Mouse (Mus musculus): Measurements from ENCODE around the gene Ubash3b. TPM values are rescaled to one million over a fixed set of nuclear protein-coding genes. Genes with fewer than 3 reads are reported as not detected.

Ubash3b gene
- polyA plus RNA-seq, 1 experiment from 2014 or later = 27.6 TPM

DNA sequence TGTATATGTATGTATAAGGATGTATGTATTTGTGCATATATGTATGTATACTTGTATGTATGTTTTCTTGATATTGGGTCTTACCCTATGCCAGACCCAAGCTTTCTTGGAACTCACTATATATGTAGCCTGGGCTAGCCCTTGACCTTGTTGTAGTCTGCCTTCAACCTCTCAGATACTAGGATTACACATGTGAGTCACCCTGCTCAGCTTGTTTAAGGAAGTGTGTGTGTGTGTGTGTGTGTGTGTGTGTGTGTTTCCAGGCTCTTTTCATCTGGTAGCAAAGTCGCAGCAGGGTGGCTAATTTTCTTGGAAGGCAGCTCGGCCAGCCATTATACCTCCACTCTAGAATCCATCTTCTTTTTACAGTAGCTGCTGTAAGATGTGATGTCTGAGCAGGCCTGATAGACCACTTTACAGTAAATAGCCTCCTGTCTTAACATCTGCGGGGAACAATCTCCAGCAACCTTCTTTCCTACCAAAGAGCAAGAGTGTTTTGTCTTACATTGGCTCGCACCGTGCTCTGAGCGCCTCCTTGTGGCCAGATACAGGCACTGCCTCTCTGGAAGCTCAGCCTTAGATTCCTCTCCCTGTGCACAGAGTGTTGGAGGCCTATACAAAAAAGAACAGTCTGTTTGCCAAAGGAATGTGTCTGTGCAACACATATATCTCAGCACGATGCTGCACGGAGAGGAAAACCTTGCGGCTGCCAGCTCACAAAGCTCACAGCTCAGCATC is 29.4 kb upstream of the Ubash3b start:
- Histone ChIP-seq H3K4me2 (replicated peaks) (no peak overlapping the region), H3K36me3 (replicated peaks; ENCODE audit: control insufficient read depth, insufficient read depth) (no peaks in the 10 kb centered on the region), H3K27ac (peak overlapping the region; percentile 34; the same call in 1 of the 2 replicates), H3K27me3 (ENCODE audit: control insufficient read depth, insufficient read depth, low read length) (no peaks in the 10 kb centered on the region), H3K9ac (no peak overlapping the region; the same call in 1 of the 2 replicates), H3K4me3 (replicated peaks; ENCODE audit: low read length) (no peak overlapping the region), H3K9me3 (ENCODE audit: control insufficient read depth, low read length) (no peaks in the 10 kb centered on the region), H3K4me1 (replicated peaks; ENCODE audit: control insufficient read depth, insufficient read depth, low read length) (no peaks in the 10 kb centered on the region; the same call in 1 of the 2 replicates)
- DNase-seq (ENCODE audit: low spot score) (peak; percentile 94), ATAC-seq (ENCODE audit: low FRiP score) (peak; percentile 88)
- WGBS = 16% methylated on average over 9 of the region's 9 CpGs

DNA sequence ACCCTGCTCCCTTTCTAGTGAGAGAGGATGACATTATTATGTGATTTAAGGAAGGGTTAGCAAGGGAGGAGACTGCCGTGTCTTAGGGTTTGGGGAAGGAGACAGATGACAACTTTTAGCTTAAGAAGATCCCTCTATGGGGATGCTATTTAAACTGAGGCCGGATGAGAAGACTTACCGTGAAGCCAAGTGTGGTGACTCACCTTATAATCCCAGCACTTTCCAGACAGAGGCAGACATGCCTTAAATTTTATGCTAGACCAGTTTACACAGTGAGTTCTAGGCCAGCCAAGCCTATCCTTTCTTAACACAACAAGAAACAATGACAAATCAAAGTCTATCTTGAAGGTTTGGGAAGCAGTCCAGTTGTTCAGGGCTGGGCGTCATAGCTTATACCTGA is 26.4 kb upstream of the Ubash3b start:
- H3K4me1 ChIP-seq (replicated peaks; ENCODE audit: control insufficient read depth, insufficient read depth, low read length) = no peaks in the 10 kb centered on the region; the same call in 1 of the 2 replicates
- no peak overlapping the region for H3K4me2 ChIP-seq (replicated peaks)
- no peaks in the 10 kb centered on the region for H3K27me3 ChIP-seq (ENCODE audit: control insufficient read depth, insufficient read depth, low read length)
- H3K27ac ChIP-seq = no peak overlapping the region
- no peak overlapping the region for H3K9ac ChIP-seq
- DNase-seq (ENCODE audit: low spot score) (no peak), ATAC-seq (ENCODE audit: low FRiP score) (no peak)
- H3K36me3 ChIP-seq (replicated peaks; ENCODE audit: control insufficient read depth, insufficient read depth) = no peaks in the 10 kb centered on the region
- H3K4me3 ChIP-seq (replicated peaks; ENCODE audit: low read length) = no peak overlapping the region
- H3K9me3 ChIP-seq (ENCODE audit: control insufficient read depth, low read length) = no peaks in the 10 kb centered on the region
- 95% methylated on average over 4 of the region's 4 CpGs for WGBS

DNA sequence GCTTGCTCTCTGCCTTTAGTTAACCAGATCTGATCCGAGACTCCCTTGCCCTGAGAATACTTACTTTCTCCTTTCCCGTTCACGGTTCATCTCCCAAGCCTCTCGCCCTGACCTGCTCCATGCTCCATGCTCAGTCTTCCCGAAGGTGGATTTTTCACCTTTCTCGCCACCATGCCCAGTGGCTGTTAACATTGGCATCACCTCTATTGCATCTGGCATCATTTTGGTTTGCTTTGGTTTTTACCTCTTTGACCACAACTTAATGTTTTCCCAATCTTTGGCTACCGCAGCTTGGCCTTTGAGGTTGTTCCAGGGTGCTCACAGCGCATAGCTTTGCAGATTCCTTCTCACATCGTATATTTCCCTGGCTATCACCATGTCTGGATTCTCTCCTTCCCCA is 26.0 kb upstream of the Ubash3b start:
- Histone ChIP-seq H3K9me3 (ENCODE audit: control insufficient read depth, low read length) (no peaks in the 10 kb centered on the region), H3K36me3 (replicated peaks; ENCODE audit: control insufficient read depth, insufficient read depth) (no peaks in the 10 kb centered on the region), H3K4me3 (replicated peaks; ENCODE audit: low read length) (no peak overlapping the region), H3K27me3 (ENCODE audit: control insufficient read depth, insufficient read depth, low read length) (no peaks in the 10 kb centered on the region), H3K4me2 (replicated peaks) (no peak overlapping the region), H3K9ac (no peak overlapping the region), H3K27ac (no peak overlapping the region), H3K4me1 (replicated peaks; ENCODE audit: control insufficient read depth, insufficient read depth, low read length) (no peaks in the 10 kb centered on the region; the same call in 1 of the 2 replicates)
- ATAC-seq (ENCODE audit: low FRiP score) (no peak), DNase-seq (ENCODE audit: low spot score) (no peak)
- 90% methylated on average over 9 of the region's 9 CpGs for WGBS

DNA sequence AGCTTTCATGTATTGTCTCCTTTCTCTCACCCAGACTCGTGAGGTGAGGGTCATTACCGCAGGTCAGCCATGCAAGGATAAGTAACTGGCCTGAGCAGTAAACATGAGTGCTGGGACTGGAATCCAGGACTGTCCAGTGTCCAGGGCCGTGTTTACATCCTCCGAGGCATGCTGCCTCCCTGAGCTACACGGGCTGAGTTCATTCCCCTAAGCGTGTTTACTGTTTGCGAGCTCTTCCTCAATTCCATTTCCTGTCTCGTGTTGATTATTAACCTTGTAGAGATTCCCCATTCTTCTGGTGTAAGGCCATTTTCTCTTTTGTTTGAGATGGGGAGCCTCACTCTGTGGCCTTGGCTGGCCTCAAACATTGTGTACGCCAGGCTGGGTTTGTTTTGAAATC is 23.8 kb upstream of the Ubash3b start:
- Histone ChIP-seq H3K9ac (no peak overlapping the region), H3K36me3 (replicated peaks; ENCODE audit: control insufficient read depth, insufficient read depth) (no peaks in the 10 kb centered on the region), H3K4me3 (replicated peaks; ENCODE audit: low read length) (no peak overlapping the region), H3K4me2 (replicated peaks) (no peak overlapping the region), H3K27me3 (ENCODE audit: control insufficient read depth, insufficient read depth, low read length) (no peaks in the 10 kb centered on the region), H3K4me1 (replicated peaks; ENCODE audit: control insufficient read depth, insufficient read depth, low read length) (no peaks in the 10 kb centered on the region), H3K27ac (no peak overlapping the region), H3K9me3 (ENCODE audit: control insufficient read depth, low read length) (no peaks in the 10 kb centered on the region)
- 66% methylated on average over 9 of the region's 9 CpGs for WGBS
- no peak for DNase-seq (ENCODE audit: low spot score)
- no peak for ATAC-seq (ENCODE audit: low FRiP score)

GRCm38 (mm10) chr9:41182550-41182949 is 21.1 kb upstream of the Ubash3b start:
- ATAC-seq (ENCODE audit: low FRiP score) (peak; percentile 80), DNase-seq (ENCODE audit: low spot score) (peak; percentile 60)
- Histone ChIP-seq H3K4me1 (replicated peaks; ENCODE audit: control insufficient read depth, insufficient read depth, low read length) (no peaks in the 10 kb centered on the region), H3K36me3 (replicated peaks; ENCODE audit: control insufficient read depth, insufficient read depth) (no peaks in the 10 kb centered on the region), H3K4me2 (replicated peaks) (no peak overlapping the region), H3K27me3 (ENCODE audit: control insufficient read depth, insufficient read depth, low read length) (no peaks in the 10 kb centered on the region), H3K4me3 (replicated peaks; ENCODE audit: low read length) (no peak overlapping the region), H3K27ac (no peak overlapping the region), H3K9me3 (ENCODE audit: control insufficient read depth, low read length) (no peaks in the 10 kb centered on the region), H3K9ac (no peak overlapping the region)

GRCm38 (mm10) chr9:41181803-41182202 is 20.3 kb upstream of the Ubash3b start:
- Histone ChIP-seq H3K27me3 (ENCODE audit: control insufficient read depth, insufficient read depth, low read length) (no peaks in the 10 kb centered on the region), H3K9ac (no peak overlapping the region), H3K4me1 (replicated peaks; ENCODE audit: control insufficient read depth, insufficient read depth, low read length) (no peaks in the 10 kb centered on the region), H3K4me3 (replicated peaks; ENCODE audit: low read length) (no peak overlapping the region), H3K9me3 (ENCODE audit: control insufficient read depth, low read length) (no peaks in the 10 kb centered on the region), H3K27ac (no peak overlapping the region), H3K4me2 (replicated peaks) (no peak overlapping the region), H3K36me3 (replicated peaks; ENCODE audit: control insufficient read depth, insufficient read depth) (no peaks in the 10 kb centered on the region)
- ATAC-seq (ENCODE audit: low FRiP score) = no peak
- DNase-seq (ENCODE audit: low spot score) = no peak
- WGBS = 78% methylated on average over 8 of the region's 8 CpGs

DNA sequence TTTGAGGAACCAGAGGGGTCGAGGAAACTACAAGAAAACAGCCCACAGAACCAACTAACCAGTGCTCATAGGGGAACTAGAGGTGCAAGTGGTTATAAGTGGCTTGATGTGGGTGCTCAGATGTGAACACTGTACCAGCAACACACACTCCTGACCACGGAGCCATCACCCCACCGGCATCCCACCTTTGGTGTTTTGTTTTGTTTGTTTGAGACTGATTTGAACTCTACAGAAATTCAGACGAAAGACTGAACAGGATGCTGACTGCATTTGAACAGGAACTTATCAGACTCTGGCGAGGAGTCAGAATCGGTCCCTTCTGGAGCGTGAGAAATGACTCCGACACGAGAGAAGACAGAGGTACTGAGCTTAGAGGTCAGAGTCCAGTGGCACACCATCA is 19.9 kb upstream of the Ubash3b start:
- no peaks in the 10 kb centered on the region for H3K27me3 ChIP-seq (ENCODE audit: control insufficient read depth, insufficient read depth, low read length)
- DNase-seq (ENCODE audit: low spot score) = no peak
- 90% methylated on average over 9 of the region's 9 CpGs for WGBS

DNA sequence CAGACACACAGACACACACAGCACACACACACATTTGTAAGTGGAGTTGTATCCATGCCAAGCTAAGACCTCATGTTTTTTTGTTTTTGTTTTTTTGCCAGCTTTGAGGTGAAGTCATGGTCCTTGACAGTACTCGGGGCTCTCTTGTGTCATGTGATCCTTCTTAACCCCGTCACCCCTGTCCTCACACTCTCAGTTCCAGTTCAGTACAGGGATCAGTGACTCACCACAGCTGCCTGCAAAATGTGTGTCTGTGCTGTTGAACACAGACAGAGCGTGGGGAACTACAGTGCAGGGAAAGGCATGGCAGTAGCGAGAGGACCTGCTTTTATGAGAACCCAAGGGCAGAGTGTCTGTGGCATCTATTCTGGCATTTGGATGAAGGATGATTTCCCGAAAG is 17.6 kb upstream of the Ubash3b start:
- DNase-seq (ENCODE audit: low spot score) (no peak), ATAC-seq (ENCODE audit: low FRiP score) (no peak)
- Histone ChIP-seq H3K4me1 (replicated peaks; ENCODE audit: control insufficient read depth, insufficient read depth, low read length) (no peaks in the 10 kb centered on the region), H3K27me3 (ENCODE audit: control insufficient read depth, insufficient read depth, low read length) (no peaks in the 10 kb centered on the region), H3K9ac (no peak overlapping the region), H3K4me3 (replicated peaks; ENCODE audit: low read length) (no peak overlapping the region), H3K36me3 (replicated peaks; ENCODE audit: control insufficient read depth, insufficient read depth) (no peaks in the 10 kb centered on the region), H3K4me2 (replicated peaks) (no peak overlapping the region), H3K9me3 (ENCODE audit: control insufficient read depth, low read length) (no peaks in the 10 kb centered on the region), H3K27ac (no peak overlapping the region)
- WGBS = 88% methylated on average over 5 of the region's 5 CpGs

More for the DNA sequence above, 19.9 kb upstream of the Ubash3b start:
- no peak for ATAC-seq (ENCODE audit: low FRiP score)
- no peak overlapping the region for H3K27ac ChIP-seq
- no peaks in the 10 kb centered on the region for H3K4me1 ChIP-seq (replicated peaks; ENCODE audit: control insufficient read depth, insufficient read depth, low read length)
- H3K4me2 ChIP-seq (replicated peaks) = no peak overlapping the region
- H3K9me3 ChIP-seq (ENCODE audit: control insufficient read depth, low read length) = no peaks in the 10 kb centered on the region
- no peak overlapping the region for H3K4me3 ChIP-seq (replicated peaks; ENCODE audit: low read length)
- H3K9ac ChIP-seq = no peak overlapping the region
- H3K36me3 ChIP-seq (replicated peaks; ENCODE audit: control insufficient read depth, insufficient read depth) = no peaks in the 10 kb centered on the region

DNA sequence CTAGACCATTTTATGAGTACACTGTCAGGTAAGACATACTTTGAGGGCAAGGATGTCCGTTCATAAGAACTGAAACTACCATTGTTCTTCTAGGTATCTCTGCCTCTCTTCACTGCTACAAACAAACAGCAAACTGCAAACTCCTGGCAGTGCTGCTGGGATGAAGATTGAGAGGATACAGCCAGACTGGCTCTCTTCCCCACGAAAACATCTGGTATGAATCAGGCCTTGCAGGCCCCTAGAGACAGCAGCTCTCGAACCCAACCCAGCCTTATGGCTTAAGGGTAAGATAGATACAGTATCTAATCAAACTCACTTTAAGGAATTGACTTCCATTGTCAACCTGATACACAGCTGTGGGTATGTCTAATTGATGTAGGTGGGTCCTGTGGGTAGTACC is 11.7 kb upstream of the Ubash3b start:
- DNase-seq (ENCODE audit: low spot score) (no peak), ATAC-seq (ENCODE audit: low FRiP score) (no peak)
- WGBS = 78% methylated on average over 3 of the region's 3 CpGs
- no peaks in the 10 kb centered on the region for H3K27me3 ChIP-seq (ENCODE audit: control insufficient read depth, insufficient read depth, low read length)
- H3K9ac ChIP-seq = no peak overlapping the region
- no peaks in the 10 kb centered on the region for H3K4me1 ChIP-seq (replicated peaks; ENCODE audit: control insufficient read depth, insufficient read depth, low read length)
- no peaks in the 10 kb centered on the region for H3K9me3 ChIP-seq (ENCODE audit: control insufficient read depth, low read length)
- H3K36me3 ChIP-seq (replicated peaks; ENCODE audit: control insufficient read depth, insufficient read depth) = no peaks in the 10 kb centered on the region
- no peak overlapping the region for H3K4me2 ChIP-seq (replicated peaks)
- H3K27ac ChIP-seq = no peak overlapping the region
- H3K4me3 ChIP-seq (replicated peaks; ENCODE audit: low read length) = no peak overlapping the region

GRCm38 (mm10) chr9:41172426-41172825 is 10.9 kb upstream of the Ubash3b start:
- no peaks in the 10 kb centered on the region for H3K4me1 ChIP-seq (replicated peaks; ENCODE audit: control insufficient read depth, insufficient read depth, low read length)
- H3K9me3 ChIP-seq (ENCODE audit: control insufficient read depth, low read length) = no peaks in the 10 kb centered on the region
- no peak overlapping the region for H3K27ac ChIP-seq
- DNase-seq (ENCODE audit: low spot score) = no peak
- no peak overlapping the region for H3K4me2 ChIP-seq (replicated peaks)
- 89% methylated on average over 8 of the region's 8 CpGs for WGBS
- no peak for ATAC-seq (ENCODE audit: low FRiP score)
- H3K4me3 ChIP-seq (replicated peaks; ENCODE audit: low read length) = no peak overlapping the region
- no peak overlapping the region for H3K9ac ChIP-seq
- H3K36me3 ChIP-seq (replicated peaks; ENCODE audit: control insufficient read depth, insufficient read depth) = no peaks in the 10 kb centered on the region
- H3K27me3 ChIP-seq (ENCODE audit: control insufficient read depth, insufficient read depth, low read length) = no peaks in the 10 kb centered on the region

Measured in hindbrain, embryonic 14.5 days (tissue).